Mouse (Mus musculus) cerebellum, postnatal 14 days (tissue): ENCODE measurements around the gene Ly6g5b.
A peak's percentile ranks its signal among the peaks of the same experiment; 100 is the strongest.

ENCODE experiments used
- DNase-seq, 2 experiments: peaks; one replicate each; pipeline ENCODE4 v3.0.0; 2021; ENCODE audit warnings: mixed read lengths in 2 of 2

Gene Ly6g5b

GRCm38 (mm10) chr17:35115046-35116019 lies at the start of gene Ly6g5b:
Gene Ly6g5b (minus strand): TSS chr17:35115428.
- peak; percentile 60 to 64 for DNase-seq

DNA sequence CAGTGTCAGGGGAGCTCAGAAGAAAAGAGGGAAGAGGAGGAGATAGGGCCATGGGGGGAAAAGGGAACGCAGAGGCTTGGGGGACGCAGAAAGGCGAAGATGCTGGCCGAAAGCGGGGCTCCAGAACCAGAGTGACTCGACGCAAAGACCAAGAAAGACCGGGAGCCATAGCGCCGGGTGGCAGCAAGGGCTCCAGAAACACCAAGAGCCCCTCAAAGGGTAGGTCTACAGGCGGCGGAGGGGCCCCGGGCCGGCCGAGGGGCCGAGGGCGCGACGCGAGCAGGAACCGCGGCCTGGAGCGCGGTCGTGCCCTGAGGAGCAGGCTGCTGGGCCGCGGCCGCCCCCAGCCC lies 49.0 kb upstream of the Ly6g5b start:
- DNase-seq: no peak

DNA sequence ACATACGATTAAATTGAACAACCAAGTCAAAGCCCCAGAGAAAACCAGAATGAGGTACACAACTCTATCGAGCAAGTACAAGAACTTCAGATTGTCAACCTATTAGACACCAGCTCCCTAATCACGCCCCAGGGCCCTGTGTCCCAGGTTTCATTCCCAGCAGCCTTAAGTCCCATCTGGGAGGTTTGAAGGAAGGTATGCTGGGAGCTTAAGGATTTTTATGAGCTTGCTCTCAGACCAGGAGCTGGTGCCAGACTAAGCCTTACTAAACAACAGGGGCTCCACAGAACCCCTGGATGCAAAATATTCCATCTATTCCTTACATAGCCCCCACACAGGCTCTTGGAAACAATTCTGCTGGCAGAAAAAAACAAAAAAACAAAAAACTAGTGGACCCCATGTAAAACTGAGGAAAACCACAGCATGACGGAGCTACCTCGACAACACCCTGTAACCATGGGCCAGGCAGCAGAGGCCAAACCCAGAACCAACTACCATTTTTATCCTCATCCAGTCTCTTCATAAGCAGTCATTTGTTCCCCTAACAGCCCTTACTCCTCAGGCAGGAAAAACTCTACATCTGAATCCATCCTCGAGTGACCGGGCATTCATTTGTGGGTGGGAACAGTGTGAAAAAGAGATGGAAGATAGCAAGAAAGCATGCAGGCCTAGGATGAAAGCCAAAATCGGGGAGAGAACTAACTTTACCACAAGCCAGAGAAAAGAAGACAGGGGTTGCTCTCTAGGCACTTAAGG lies 48.3 kb upstream of the Ly6g5b start:
- no peak for DNase-seq

DNA sequence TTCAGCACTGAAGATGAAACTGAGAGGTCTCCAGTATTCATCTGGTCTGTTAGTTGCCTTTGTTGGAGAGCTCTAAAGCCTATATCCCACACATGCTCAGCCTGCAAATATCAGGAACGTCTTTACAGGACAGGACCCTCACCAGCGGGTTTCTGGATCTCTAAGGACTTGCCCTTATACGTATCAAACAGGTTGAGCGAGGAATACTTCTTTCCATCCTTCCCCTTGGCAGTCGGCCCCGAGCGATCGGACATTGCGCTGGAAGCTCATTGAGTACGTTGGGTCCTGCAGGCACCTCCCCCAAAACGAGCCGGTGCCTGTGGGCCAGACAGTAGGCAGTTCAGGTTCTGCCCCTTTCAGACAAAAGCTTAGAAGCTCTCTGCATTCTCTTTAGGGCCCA lies 47.5 kb upstream of the Ly6g5b start:
- DNase-seq: peak; percentile 51 to 62

GRCm38 (mm10) chr17:35162121-35162520 lies 46.9 kb upstream of the Ly6g5b start:
- no peak for DNase-seq

GRCm38 (mm10) chr17:35161421-35161820 lies 46.2 kb upstream of the Ly6g5b start:
- no peak for DNase-seq

DNA sequence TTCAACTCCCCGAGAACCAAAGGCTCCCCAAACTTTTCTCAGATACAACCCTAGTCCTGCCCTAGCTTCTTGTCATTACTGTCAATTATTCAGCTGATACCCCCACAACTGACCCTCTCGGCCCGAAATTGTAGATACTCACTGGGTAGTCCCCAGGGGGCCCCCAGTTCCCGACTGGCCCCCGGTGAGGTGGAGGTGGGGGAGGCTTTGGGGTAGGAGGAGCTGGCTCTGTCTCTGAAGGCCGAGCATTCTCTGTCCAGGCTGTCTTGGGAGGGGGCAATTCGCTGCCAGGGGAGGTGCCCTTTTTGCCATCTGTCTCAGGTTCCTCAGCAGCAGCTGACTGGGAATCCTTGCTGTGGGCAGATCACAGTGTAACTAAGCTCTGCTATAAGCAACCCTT lies 44.4 kb upstream of the Ly6g5b start:
- no peak for DNase-seq

DNA sequence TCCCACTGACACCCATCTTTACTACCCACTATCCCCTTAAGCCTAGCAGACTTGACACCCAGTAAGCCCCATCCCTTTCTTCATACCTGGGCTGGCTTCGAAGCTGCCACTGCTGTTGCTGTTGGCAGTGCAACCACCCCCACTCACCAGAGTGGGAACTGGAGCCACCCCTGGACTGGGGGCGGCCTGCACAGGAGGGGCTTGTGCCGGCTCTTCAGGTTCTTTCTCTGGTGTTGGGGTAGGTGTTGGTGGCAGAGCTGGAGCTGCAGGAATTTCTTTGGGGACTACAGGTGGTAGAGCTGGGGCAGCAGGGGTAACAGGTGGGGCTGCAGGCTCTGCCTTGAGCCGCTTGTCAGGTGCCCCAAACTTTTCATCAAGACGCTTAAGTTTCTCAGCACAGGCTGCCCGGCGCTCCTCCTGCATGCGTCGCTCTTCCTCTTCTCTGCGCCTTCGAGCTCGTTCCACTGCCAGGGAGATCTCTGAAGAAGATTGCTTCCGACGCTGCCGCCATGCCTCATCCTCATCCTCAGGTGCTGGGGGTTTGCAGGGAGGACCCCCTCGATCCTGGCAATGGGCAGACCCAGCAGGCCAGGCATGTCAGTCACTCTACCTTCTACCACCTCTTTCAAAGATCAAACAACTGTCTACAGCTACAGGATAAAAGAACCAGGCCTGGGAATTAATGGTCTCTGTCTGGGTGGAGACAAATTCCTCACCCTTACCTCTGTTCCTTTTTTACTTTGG lies 43.8 kb upstream of the Ly6g5b start:
- DNase-seq: no peak

- no peak for DNase-seq
These were observed 42.5 kb upstream of the Ly6g5b start for GRCm38 (mm10) chr17:35157661-35158175.

GRCm38 (mm10) chr17:35157254-35157653 lies 42.0 kb upstream of the Ly6g5b start:
- no peak for DNase-seq

GRCm38 (mm10) chr17:35156461-35157200 lies 41.4 kb upstream of the Ly6g5b start:
- no peak for DNase-seq

DNA sequence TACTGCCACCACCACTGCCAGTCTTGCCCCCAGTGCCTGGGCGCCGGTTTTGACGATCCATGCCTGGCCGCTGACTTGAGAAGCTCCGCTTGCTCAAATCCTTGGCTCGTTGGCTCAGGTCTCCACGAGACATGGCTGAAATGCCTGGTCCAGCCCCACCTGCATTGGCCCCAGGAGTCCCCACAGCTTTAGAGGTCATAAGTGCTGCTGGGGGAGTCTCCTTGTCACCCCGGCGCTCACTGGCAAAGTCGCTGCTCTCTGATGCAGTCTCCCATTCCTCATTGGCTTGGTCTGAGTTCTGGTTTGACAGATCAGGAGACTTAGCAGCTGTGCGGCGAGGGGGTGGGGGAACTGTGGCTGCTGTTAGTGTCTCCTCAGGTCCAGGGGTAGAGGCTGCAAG lies 40.2 kb upstream of the Ly6g5b start:
- no peak for DNase-seq

DNA sequence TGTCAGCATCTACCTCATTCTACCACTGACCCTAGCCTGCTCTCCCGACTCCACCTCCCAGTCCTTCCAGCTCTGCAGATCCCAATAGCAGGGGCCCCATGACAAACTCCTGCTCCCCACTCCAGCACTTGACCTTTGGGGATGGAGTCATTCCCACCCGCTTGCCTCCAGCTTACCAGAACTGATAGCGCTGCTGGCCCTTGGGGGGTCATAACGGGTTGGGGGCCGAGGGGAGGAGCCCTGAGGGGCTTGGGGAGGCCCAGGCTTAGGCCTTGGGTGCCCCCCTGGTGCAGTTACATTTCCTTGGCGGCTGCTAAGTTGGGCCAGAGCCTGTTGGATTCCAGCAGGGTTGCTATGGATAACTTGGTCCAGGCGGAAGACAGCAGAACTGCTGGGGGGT lies 39.4 kb upstream of the Ly6g5b start:
- DNase-seq: no peak

GRCm38 (mm10) chr17:35153931-35154330 lies 38.7 kb upstream of the Ly6g5b start:
- DNase-seq: no peak

GRCm38 (mm10) chr17:35153077-35153476 lies 37.8 kb upstream of the Ly6g5b start:
- no peak for DNase-seq

DNA sequence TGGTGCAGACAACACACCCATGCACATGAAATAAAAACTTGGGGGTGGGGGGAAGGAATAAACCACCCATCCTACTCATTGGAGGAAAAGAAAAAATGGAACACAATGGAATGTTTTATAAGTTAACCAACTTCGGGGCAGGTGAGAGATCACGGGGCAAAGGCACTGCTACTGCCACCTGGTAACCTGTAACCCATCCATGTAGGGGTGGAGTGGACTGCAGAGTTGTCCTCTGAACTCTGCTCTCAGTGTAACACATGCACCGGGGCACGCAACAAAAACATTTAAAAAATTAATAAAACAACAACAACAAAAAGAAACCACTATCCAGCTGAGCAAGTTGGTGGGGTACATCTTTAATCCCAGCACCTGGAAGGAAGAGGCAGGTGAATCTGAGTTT lies 36.9 kb upstream of the Ly6g5b start:
- no peak for DNase-seq

DNA sequence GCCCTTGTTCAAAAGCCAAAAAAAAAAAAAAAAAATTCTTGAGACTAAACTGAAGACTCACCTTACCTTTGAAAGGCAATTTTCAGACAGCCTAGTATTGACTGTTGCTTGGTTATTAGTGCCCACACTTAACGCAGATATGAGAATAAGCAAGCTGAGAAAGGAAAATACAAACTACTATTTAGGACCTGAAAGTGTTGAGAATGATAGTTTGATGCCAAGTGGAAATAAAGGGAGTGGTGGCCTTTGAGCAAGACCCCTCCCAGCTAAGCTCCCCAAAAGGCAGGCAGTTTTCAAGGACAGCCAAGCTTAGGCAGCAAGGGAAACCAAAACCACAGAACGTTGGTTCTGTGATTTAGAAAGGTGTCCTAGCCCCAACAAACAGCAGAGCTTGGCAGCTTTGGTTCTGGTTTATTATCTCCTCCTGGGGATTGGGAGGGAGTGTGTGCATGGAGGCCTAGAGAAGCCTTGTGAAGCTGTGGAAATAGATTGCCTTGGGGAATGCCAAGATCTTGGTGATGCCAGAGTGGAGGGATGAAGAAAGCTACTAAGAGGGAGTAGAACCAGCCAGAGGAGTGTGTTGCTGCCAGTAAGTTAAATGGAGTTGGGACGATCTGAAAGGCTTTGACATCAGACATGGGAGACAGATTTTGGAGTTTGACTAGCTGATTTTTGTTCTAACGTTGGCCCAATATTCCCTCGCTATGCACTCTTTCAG lies 32.9 kb upstream of the Ly6g5b start:
- no peak for DNase-seq

DNA sequence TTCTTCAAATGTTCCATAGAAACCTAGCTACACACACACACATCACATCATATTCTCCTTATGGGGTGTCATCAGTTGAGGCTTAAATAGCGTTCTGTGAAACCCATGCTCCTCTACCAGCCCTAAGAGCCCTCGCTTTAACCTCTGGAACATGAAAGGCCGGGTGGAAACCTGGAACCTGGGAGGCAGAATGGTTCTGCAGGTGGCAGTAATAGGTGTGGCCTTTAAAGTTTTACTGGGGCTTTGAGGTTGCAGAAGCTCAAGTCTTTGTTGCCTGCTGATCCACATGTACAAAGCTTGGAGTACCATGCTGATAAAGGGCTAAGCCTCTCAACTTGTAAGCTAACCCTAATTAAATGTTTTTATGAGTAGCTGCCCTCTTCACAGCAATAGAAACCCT lies 32.1 kb upstream of the Ly6g5b start:
- DNase-seq: no peak

DNA sequence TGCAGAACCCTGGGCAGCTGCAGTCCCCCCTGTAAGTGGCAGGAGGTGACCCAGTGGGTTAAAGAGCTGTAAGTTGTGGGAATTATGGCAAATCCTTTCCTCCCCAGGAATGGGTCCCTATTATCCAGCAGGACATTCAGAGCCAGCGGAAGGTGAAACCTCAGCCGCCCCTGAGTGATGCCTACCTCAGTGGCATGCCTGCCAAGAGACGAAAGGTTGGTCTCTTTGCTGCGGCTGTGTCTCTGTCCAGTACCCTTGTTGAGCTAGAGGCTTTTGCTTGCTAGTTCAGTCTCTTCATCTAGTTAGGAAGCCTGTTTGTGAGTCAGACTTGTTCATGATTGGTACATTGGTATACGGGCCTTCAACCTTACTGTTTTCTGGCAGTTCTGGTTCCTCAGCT lies 30.9 kb upstream of the Ly6g5b start:
- no peak for DNase-seq

DNA sequence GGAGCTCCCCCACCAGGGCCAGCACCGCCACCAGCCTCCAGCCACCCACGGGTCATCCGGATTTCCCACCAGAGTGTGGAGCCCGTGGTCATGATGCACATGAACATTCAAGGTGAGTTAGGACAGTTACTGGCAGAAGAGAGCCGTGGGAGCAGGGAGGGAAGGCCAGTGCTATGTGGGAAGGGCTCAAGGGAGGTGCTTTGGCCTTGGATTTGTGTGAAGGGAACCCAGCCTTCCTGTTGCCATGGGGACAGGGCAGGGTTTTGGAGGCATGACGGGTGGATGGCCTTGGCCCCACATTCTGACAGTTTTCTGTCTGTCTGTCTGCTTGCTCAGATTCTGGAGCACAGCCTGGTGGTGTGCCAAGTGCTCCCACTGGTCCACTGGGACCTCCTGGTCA lies 26.7 kb upstream of the Ly6g5b start:
- no peak for DNase-seq

DNA sequence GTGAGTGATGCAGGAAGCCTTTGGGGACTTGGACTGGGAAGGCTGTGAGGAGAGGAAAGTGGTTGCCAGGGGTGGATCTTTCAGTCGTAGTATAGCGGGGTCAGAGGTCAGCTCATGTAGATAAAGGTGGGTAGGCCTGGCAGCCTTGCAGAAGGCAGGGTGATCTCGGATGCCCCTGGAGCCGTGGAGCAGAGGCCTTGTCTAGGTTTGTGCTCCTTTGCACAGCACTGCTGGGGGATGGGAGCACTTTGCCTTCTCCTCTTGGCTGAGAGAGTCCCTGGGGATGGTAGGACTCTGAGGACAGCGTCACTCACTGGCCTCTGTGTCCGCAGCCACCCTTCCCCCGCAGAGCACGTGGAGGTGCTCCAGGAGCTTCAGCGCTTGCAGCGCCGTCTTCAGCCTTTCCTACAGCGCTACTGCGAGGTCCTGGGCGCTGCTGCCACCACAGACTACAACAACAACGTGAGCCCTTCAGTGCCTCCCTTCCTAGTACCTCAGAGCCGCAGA lies 25.3 kb upstream of the Ly6g5b start:
- DNase-seq: no peak
